Mouse (Mus musculus) gastrocnemius, postnatal 10 days (tissue): ENCODE results near the gene Mboat1. TPM values are rescaled to one million over a fixed set of nuclear protein-coding genes. Genes with fewer than 3 reads are reported as not detected.
A peak's percentile ranks its signal among the peaks of the same experiment; 100 is the strongest.

Experiments
- DNase-seq: peaks from one replicate; pipeline ENCODE4 v3.0.0; 2021; ENCODE audit warnings: mixed read lengths
- total RNA-seq, 2 experiments: library from RNA; stranded (reverse); gene quantifications; 2 replicates each; pipeline ENCODE4 v1.2.3; 2021

Gene Mboat1
- total RNA-seq, 2 experiments from 2014 or later, result 7.4 to 7.6 TPM

DNA sequence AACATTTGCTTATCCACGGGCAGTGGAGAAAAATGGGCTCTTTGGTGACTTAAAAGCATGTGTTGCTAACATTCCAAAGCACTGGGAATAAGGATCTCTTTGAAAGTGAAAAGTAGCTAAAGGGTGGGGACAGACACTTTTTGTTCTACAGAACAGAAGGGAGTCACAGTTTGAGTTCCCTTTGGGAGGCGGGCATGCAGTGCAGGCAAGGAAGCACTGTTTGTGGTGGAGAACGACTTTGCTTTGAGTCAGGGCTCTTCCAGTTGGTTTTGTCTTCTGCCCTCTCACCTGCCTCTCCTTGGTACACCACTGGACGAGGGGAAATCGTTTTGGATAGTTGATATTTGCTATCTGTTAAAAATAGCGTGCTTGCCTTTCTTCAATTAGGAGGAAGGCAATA is 49.7 kb downstream of the Mboat1 start:
- no peak for DNase-seq

DNA sequence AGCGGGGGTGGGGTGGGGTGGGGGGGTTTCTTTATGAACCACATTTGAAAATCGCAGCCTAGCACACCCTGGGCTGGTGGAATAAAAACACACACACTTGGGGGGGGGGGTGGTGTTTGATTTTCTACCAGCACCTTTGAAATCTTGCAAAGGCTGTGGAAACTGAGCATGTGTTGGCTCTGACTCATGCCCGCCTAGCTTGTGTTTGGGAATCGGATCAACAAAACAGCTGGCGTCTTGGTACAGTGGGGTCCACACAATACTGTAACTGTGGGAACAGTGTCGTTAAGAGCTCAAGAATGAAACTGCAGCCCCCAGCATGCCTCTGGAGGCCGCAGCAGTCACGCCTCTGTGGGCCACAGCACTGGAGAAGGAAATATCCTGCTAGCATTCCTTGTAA is 50.2 kb downstream of the Mboat1 start:
- peak; percentile 19 for DNase-seq

DNA sequence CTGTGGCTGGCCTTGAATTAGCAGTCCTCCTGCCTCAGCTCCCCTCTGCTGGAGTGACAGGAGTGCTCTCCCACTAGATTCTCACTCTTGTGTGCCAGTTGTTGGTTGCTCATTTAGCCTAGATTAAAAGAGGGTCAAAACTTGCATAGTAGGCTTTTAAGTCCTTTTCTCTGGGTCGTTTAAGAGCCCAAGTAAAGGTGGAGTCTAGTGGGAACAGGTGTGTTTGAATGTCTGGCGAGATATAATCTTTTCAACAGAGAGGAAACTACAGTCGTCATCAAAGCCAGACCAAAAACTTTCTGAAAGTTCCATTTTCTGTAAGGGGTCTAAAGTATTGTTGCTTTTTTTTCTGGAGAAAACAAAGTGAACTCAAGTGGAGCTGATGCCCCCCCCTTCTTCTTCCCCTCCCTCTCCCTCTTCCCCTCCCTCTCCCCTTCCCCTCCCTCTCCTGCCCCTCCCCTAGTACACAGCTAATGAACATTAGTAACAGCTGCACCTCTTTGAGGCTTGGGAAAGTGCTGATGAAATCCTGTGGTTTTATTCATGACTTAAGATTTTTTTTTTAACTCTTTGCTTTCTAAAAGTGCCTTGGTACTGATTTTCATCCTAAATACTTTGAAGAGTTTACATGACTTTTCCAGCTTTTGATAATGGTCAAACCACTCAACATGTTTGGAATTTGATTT is 55.9 kb downstream of the Mboat1 start:
- no peak for DNase-seq

DNA sequence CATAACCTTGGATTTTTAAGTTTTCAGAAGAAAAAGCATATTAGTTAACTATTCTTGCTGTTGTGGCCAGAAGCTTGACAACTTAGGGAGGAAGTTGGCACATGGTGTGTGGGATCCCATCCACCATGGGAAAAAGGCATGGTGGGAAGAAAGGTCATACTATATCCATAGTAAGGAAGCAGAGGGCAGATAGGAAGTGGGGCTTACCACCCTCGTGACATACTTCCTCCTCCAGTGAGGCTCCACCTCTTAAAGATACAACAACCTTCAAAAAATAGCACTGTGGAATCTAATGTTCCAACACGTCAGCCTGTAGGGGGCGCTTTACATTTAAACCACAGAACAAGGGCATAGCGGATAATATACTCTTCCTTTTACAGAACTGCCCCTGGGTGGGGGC is 57.1 kb downstream of the Mboat1 start:
- DNase-seq, result no peak

DNA sequence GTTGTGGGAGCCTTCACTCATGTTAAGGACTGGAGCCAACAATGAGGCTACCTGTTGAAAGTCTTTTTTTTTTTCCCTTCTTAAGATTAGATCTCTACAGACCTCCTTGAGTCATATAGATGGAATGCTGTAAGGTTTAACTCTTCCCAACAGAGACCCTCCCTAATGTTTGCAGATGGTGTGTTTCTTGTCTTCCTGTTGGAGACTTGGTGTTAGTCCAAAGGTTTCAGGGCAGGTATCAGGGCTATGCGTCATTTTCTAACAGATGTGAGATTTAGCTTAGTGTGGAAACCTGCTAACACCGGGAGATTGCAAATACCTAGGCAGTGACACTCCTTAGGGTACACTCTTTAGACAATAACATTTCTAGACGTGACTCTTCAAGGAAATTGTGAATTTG is 58.5 kb downstream of the Mboat1 start:
- no peak for DNase-seq

DNA sequence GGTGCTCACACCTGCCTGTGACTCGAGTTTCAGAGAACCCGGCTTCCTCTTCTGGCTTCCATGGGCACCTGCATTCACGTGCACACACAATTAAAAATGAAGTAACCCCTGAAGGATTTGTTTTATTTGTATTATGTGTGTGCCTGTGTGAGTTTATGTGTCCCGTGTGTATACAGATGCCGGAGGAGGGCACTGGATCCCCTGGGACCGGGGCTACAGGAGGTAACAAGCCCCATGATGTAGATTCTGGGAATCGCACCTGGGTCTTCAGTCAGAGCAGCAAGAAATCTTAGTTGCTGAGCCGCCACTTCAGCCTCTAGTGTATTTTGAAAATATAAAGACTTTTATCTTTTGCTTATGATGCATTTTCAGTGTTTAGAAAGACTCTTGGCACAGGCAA is 60.4 kb downstream of the Mboat1 start:
- DNase-seq, result no peak

DNA sequence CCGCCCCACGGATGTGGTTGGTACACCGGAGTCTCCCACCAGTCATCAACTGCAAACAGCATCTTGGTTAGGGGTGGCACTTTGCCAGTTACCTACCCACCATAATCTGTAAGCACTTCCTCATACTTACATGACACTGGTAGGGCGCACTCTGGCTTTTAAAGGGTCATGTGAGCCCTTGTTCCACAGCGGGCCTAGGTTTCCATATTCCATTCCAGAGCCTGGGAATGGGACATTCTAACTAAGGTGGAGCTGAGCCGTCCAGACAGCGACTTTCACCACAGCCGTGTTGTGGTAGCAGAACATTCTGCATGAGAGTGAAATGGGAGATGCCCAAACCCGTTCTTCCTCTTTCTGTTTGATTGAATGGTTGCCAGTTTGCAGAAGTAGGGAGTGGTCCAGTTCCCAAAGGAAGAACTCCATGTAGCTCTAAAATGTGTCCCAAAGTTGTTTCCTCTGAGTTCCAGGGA is 61.8 kb downstream of the Mboat1 start:
- DNase-seq, result no peak

DNA sequence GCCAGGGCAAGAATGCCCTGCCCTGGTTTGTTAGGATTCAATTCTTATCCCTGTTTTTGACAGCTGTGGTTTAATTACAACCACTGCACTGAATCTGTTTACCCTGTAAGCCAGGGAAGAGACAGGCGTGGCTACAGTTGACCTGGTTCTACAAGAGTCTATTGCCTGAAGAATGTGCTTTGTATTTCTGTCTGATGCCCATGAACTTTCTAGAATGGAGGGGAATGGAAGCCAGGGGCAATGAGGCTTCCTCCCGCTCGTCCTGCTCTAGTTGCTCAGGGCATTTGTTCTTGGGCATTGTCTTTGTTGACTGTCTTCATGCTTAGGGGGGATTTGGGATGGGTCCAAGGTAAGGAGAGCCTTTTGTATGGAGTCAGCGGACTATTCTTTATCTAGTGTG is 63.5 kb downstream of the Mboat1 start:
- no peak for DNase-seq

DNA sequence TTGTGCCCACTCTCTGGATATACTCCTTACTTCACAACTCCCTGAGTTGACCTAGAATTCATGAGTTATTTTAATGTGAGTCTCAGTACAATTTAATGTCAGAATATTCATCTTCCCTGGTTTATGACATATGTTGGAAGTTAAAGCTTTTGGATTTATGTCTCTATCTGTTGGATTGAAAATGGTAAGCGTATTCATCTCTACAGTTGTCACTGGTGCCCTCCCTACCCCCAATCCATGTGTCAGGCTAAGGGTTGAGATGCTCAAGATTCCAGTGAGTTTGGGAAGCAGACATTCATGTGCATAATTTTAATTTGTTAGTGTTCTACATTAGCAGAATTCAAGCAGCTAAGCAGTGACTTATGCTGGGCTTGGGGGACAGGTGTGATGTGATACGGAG is 64.4 kb downstream of the Mboat1 start:
- DNase-seq, result no peak

DNA sequence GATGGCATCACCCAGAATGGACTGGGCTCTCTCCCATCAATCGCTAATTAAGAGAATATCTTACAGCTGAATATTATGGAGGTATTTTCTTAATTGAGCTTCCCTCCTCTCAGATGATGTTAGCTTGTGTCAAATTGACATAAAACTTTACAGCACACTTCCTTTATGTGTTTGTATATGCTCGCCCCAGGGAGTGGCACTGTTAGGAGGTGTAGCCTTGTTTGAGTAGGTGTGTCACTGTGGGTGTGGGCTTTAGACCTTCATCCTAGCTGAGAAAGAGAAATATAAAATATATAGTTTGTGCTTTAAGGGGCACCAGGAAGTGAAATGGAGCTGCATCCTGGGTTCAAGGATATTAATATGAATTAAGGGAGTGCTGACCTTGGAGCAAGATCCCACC is 66.7 kb downstream of the Mboat1 start:
- DNase-seq, result no peak

DNA sequence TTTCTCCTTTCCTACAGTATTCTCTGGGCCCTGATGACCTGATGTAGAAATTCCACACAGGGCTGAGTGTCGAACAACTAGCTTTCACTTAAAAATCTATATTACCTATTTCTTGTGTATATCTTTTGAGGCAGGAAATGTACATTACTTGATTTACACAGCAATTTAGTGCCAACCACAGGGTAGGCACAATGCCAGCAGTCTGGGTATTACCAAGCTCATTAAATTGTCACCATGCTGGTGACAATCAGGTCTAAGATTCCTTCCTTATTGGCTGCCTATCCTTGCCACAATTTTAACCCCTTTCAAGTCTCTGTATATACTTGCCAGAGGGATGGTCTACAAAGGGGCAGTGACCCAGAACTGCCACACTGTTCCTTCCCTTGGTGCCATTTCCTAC is 71.9 kb downstream of the Mboat1 start:
- DNase-seq, result no peak

DNA sequence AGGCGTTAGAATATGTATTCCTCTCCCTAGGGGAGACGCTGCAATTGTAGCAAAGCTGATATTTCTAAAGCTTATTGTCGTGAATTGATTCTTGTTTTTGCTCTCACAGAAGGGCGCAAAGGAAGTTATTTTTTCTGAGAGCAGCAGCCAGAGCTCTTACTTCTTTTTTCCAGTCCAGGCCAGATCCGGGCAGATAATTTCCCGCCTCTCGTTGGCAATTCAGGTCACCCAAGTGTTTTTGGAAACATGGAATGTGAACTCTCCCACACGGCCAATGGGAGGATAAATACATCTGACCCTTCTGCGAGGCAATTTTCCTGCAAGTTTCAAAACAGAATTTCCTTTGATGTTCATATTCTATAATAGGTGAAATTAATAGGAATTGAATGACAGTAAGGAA is 77.0 kb downstream of the Mboat1 start:
- DNase-seq, result no peak

DNA sequence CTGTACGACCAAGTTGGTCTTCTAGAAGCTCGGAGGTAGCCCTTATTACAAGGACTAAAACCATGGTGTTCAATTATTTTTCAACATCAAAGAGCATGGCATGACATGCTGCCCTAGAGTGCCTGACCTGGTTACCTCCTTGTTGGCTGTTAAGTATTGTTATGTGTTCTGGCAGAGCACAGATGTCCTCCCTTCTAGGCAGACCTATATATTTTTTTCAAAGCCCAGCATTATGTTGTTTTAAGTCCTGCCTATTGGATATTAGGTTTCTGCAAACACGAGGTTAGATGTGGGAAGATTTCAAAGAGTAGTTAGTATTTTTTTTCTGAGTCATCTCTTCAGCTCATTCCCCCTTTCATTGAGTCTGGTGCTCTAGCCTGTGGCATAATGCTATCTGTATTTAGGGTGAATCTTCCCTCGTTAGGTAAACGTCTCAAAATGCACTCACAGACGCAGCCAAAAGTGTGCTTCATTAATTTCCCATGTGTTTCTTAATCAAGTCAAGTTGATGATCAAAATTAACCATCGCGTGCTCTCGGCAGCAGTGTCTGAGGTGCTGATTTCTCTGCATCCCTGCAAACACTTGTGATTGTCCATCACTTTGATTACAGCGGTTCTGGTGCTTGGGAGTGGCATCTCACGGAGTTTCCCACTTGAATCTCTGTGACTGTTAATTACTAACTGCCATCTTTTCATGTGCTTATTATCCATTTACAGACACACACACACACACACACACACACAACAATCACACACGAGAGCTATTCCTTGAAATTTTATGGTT is 81.5 kb downstream of the Mboat1 start:
- DNase-seq, result no peak

DNA sequence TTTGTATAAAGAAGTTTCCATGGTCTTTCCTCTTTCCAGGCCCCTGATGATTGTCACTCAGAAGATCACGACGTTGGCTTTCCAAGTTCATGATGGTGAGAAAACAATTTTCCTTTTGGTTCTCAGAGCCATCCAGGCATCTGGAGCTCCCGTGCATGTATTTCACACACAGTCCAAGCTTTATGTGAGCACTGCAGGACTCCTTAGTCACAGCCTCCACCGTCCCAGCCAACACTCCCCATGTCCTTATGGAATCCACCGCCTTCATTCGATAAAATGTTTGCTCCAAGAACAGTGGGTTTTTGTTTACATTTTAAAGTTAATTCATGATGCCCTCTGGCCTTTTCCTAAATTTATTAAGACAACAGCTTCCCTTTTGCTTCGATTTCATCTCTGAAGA is 83.3 kb downstream of the Mboat1 start:
- no peak for DNase-seq

DNA sequence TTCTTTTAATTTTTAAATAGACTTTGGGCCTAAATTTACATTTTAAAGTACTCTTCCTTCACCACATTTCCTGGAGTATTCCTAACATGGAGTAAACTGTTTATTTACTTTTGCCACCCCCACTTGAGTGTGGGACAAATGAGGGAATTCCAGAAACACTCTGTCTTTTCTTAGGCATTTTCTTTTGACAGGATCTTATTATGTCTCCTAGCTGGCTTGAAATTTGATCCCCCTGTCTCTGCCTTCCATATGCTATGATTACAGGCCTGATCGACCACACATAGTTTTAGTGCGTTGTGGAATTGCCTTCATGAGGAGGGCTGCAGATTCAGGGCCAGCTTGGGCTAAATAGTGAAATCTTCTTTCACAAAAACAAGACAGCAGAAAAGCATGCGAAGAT is 85.0 kb downstream of the Mboat1 start:
- DNase-seq, result no peak

DNA sequence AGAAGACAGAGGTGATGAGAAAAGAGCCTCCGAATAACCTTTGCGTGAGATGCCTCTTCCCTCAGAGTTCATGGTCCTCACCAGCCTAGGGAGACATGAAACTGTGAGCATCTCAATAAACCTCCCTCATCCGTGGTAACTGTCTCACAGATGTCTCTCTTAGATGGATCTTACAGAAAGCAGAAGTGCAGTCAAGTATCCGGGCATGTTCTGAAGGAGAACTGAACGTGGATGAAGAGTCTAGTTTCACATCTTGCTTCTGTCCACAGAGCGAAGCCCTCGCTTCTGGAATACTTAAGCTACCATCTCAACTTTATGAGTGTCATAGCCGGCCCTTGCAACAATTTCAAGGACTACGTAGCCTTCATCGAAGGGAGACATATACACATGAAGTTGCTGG is 87.8 kb downstream of the Mboat1 start:
- no peak for DNase-seq

DNA sequence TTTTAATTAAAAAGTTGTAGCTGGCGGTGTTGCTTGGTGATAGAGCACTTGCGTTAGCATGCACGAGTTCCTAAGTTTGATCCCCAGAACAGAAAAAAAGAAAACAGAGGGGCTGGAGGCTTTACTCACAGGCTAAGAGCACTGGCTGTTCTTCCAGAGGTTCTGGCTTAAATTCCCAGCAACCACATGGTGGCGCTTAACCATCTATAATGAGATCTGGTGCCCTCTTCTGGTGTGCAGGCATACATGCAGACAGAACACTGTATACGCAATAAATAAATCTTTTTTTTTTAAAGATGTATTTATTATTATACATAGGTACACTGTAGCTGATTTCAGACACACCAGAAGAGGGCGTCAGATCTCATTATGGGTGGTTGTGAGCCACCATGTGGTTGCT is 88.4 kb downstream of the Mboat1 start:
- no peak for DNase-seq

DNA sequence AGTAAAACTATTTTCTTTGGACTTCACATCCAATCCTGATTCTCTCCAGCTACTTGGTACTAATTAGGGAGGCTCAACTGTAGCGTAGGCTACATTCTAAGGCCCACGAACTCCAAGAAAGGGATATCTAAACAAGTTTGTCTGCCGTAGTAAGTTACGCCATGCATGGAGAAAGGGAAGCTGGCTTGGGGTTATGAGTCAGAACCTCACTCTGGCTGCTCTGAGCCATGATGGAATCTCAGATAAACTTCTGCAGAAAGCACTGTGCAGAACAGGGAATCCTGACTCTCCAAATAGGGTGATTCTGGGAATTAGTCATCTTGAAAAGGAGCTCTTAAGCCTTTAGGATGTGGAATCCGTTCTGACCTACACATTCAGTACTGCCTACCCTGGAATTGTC is 92.5 kb downstream of the Mboat1 start:
- no peak for DNase-seq

DNA sequence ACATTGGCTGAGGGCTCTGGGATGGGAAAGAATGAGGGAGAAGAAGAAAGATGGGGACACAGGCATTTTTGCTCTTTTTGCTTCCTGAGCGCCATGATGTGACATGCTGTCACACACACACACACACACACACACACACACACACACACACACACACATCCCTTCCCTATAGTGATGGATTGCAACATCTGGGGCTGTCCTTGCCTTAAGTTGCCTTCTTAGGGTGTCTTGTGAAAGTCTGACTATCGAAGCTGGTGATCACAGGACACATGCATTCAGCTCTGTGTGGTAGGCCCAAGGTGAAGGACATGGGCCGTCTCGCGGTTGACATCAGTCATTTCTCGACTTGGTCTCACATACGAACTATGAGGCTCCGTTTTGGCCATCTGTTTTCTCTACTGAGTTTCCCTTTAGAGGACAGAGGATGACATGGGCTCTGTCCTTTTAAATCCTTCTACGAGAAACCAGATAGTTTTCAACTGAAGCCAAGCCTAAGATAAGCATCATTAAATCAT is 93.4 kb downstream of the Mboat1 start:
- DNase-seq, result no peak

DNA sequence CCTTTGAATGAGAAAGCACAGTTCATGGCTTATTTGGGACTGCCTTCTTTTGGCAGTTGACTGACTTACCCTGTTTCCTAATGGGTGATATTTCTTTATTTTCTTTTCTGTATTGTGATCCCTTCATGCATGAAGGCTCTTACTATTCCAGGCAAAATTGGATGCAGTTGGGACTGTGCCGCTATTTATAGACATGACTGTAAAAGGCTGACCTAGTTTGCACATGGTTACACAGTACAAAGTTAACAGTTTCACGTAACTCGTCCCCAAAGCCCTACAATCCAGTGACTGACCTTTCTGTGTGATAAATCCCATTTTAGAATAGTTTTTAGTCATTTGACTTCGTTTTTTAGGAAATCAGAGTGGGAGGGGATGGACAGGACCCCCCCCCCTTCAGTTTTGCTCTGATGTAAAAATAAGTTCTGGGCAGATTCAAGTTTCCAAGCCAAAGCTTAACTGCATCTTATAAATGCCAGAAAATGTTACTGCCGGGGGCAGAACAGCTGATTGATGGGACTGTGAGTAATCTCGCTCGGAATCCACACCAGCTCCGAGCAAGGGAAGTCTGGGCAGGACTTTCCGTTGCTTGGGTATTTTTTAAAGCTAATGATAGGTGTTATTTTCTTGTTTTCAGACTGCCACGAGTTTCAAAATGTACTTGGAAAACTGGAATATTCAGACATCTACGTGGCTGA is 98.9 kb downstream of the Mboat1 start:
- DNase-seq, result no peak

DNA sequence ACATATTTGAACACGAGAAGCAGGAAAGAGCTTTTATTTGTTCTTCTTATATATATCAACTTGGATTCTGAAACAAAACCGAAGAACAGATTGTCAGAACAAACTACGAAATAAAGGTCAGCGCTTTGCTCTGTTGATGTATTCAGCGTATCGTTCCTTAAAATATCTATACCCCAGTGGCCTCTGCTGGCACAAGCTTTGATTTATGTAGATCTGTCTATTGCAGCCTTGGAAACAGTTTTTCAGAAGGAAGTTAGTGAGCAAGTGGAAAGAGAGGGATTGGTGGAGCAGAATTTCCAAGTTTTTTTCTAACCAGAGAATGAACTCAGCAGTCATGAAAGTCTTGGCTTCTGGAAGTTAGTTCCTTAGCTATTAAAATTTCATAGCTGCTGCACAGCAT is 103.1 kb downstream of the Mboat1 start:
- DNase-seq, result no peak

DNA sequence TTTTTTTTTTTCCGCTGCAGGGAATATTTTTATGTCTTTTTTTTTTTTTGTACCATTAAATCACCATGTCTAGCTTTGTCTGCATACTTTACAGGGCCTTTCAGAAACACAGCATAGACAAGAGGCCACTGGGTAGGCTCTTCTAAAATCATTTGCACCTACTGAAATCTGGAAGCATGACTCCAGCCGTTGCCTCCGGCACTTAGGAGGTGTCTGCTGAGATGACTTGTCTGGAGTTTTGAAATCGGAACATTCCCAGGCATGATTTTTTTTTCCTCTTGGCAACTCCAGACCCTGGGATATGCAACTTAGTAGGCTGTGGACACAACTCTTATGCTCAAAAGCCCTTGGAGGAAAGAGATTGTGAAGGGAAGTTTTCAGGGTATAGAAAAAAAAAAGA is 109.3 kb downstream of the Mboat1 start:
- DNase-seq, result no peak

DNA sequence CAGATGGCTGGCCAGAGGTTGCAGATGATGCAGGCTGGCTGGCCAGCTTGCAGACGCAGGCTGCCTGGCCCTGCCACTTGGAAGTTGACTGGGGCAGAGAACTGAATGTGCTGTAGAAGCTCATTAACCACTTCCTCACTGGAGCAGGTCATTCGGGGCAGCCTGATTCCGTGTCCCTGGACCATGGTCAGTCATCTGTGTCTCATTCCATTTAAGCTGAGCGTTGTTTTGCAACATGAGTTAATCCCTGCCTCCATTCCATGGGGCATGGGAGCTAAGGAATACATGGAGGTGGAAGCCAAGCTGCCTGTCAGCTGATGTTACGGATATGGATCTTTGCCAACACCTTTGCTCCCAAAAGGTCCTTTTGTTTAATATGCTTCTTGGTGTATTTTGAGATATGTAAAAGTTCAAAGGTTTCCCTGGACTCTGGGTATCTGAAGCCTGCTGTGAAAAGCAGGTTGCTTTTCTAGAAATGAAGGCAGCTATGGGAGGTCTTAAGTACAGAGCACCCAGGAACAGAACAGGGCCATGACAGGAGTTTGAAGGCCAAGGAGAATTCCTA is 114.1 kb downstream of the Mboat1 start:
- no peak for DNase-seq
